Mouse (Mus musculus) ES-CJ7 (cell line): ENCODE measurements at regions not wholly inside any gene's neighbourhood (a gene's known extent, or its start where the extent isn't known, plus 50 kb on each side); places are given as distances from the start of the nearest gene placed in this dataset.
"Not testable (repeated sequence)": the region's sequence is repeated elsewhere in the genome, so short reads cannot be mapped to it uniquely, and the experiment has no call there.

Experiments used
- DNase-seq: peaks from one replicate; pipeline ENCODE4 v3.0.0; 2011; ENCODE audit warnings: low read depth, low spot score

DNA sequence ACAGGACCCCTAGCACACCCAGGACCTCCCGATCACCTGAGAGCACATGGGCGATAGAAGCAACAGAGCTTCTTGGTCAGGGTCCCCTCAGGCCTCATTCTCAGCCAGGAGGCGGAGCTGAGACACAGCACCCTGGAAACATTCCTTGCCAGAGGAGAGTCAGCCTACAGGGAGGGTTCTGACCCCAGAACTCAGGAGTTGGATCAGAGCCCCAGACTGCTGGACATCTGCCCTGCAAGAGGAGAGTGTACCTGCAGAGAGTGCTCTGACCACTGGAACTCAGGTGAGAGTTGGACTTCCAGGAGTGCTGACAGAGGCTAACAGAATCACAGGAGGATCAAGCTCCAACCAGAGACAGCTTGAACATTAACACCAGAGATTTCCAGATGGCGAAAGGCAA is 76.1 kb downstream of the Gpr85 start:
- DNase-seq, result not testable (repeated sequence)

GRCm38 (mm10) chr6:13759431-13759830 is 80.3 kb downstream of the Gpr85 start:
- DNase-seq, result no peak

GRCm38 (mm10) chr6:13758946-13759345 is 80.8 kb downstream of the Gpr85 start:
- no peak for DNase-seq

DNA sequence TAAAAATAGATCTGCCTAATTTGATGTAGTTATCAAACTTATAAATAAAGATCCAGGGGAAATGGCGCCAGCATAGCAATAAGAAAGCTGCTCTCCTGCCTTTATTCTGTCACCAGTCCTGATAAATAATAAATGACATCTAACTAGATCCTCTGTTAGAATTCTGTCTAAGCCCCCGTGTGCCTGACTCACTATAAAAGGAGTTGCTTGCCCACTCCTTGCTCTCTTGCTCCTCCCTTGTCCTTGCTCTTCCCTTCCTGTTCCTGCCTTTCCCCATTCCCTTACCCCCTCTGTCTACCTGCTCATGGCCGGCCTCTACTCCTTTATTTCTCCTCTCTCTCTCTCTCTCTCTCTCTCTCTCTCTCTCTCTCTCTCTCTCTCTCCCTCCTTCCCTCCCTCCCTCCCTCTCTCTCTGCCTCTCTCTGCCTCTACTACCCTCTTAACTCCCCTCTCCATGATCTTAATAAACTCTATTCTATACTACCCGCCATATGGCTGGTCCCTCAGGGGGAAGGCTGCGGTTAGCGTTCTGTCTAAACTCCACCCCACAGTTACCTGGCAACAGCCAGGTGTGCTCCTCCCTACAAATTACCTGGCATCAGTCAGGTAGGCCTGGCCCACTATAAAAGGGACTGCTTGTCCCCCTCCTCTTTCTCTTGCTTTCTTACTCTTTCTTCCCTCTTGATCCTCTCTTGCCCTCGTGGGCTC is 71.3 kb upstream of the Bmt2 start:
- DNase-seq, result peak; percentile 63

DNA sequence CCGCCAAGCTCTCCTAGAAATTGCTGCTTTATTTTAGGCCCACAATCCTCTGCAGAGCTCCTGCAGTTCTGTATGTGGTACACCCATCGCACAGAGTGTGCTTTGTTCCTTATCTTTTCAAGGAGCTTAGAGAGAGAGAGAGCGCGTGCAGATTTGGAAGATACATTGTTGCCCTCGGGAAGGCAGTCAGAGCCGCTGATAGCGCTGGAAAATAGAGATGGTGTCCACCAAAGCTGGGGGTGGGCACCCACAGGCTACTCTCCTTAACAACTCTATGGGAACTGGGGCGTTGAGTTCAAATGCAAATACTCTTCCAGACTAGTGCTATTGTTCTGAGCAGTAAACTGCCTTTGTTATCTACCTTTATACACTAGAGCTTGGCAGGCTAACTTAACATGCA is 70.2 kb upstream of the Bmt2 start:
- peak; percentile 94 for DNase-seq

- no peak for DNase-seq
Measured at GRCm38 (mm10) chr6:13746577-13747482, 69.1 kb upstream of the Bmt2 start.
